Mouse (Mus musculus) forebrain, embryonic 11.5 days (tissue): ENCODE measurements at regions not wholly inside any gene's neighbourhood (a gene's known extent, or its start where the extent isn't known, plus 50 kb on each side); places are given as distances from the start of the nearest gene placed in this dataset.

ENCODE experiments used
- ATAC-seq: fragments of 200-750 bp; cut with Nextera tagmentation; replicated peaks from 2 replicates; pipeline ENCODE4 v1.8.0; 2017; ENCODE audit warnings: moderate TSS enrichment; ENCODE audit not compliant: low FRiP score
- DNase-seq: peaks from one replicate; pipeline ENCODE4 v3.0.0-alpha.2; 2017; ENCODE audit warnings: low spot score
- H3K27ac ChIP-seq: fragments of 300-500 bp; sonication (generic); 2 replicates; pipeline ENCODE4 v1.5.1; 2014; ENCODE audit warnings: low read depth, low read length
- H3K27me3 ChIP-seq: fragments of 300-500 bp; sonication (generic); 2 replicates; pipeline ENCODE4 v1.6.1; 2014; ENCODE audit warnings: mild to moderate bottlenecking, low read length, mixed read lengths; ENCODE audit not compliant: control insufficient read depth, insufficient read depth
- H3K36me3 ChIP-seq: fragments of 300-500 bp; sonication (generic); 2 replicates; pipeline ENCODE4 v1.6.1; 2014; ENCODE audit warnings: mild to moderate bottlenecking, low read length, moderate library complexity, mixed read lengths; ENCODE audit not compliant: control insufficient read depth, insufficient read depth
- H3K4me1 ChIP-seq: fragments of 300-500 bp; sonication (generic); replicated peaks from 2 replicates; pipeline ENCODE4 v1.6.1; 2014; ENCODE audit warnings: low read length, mixed read lengths; ENCODE audit not compliant: control insufficient read depth, insufficient read depth
- H3K4me2 ChIP-seq: fragments of 300-500 bp; sonication (generic); 2 replicates; pipeline ENCODE4 v1.6.1; 2014; ENCODE audit warnings: low read depth, mild to moderate bottlenecking, low read length, moderate library complexity, mixed read lengths; ENCODE audit not compliant: severe bottlenecking
- H3K4me3 ChIP-seq: fragments of 300-500 bp; sonication (generic); 2 replicates; pipeline ENCODE4 v1.5.1; 2014; ENCODE audit warnings: low read depth, low read length
- H3K9ac ChIP-seq: fragments of 300-500 bp; sonication (generic); 2 replicates; pipeline ENCODE4 v1.6.1; 2014; ENCODE audit warnings: low read length
- H3K9me3 ChIP-seq: fragments of 300-500 bp; sonication (generic); 2 replicates; pipeline ENCODE4 v1.6.1; 2016; ENCODE audit warnings: low read length, mixed read lengths; ENCODE audit not compliant: control insufficient read depth
- WGBS: fragments of 180-500 bp; shearing (Covaris S2); extraction: QIAGEN DNeasy Blood & Tissue Kit; methylation state at CpG from one replicate; pipeline ENCODE4 v1.1.7; 2014; 5-methylcytosine and 5-hydroxymethylcytosine counted together

DNA sequence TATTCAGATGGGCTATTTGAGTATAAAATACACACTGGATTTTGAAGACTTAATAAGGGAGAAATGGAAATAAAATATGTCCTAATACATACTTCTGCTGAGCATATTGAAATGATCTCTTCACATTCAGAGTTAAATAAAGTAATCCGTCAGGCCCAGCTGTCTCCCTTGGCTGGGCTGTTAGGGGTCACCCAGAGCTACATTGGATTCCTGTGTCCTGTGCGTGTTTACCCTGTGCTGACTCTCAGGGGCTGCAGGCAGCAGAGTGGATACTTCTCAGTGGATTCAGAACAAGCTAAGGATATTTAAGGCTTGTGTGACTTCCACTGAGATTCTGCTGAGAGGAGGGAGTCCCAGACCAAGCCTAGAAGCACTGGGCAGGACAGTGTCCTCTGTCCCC, 135.6 kb upstream of the Fstl4 start:
- H3K9me3 ChIP-seq, result no peaks in the 10 kb centered on the region
- no peak for ATAC-seq
- H3K4me1 ChIP-seq, result no peaks in the 10 kb centered on the region
- H3K4me2 ChIP-seq, result no peak overlapping the region
- H3K9ac ChIP-seq, result no peak overlapping the region
- H3K4me3 ChIP-seq, result no peak overlapping the region
- WGBS, result 75% methylated on average over 2 of the region's 2 CpGs
- no peak for DNase-seq
- no peaks in the 10 kb centered on the region for H3K27me3 ChIP-seq
- H3K36me3 ChIP-seq, result no peaks in the 10 kb centered on the region
- H3K27ac ChIP-seq, result no peak overlapping the region

- no peaks in the 10 kb centered on the region for H3K27me3 ChIP-seq
- H3K36me3 ChIP-seq, result no peaks in the 10 kb centered on the region
- no peak overlapping the region for H3K4me3 ChIP-seq
- whole genome bisulfite sequencing, result 51% methylated on average over 5 of the region's 5 CpGs
- H3K9me3 ChIP-seq, result no peaks in the 10 kb centered on the region
- H3K9ac ChIP-seq, result no peak overlapping the region
- no peak for ATAC-seq
- H3K4me1 ChIP-seq, result no peaks in the 10 kb centered on the region
- DNase-seq, result peak; percentile 63
- no peak overlapping the region for H3K4me2 ChIP-seq
- H3K27ac ChIP-seq, result no peak overlapping the region
These were observed 134.7 kb upstream of the Fstl4 start for GRCm38 (mm10) chr11:52629776-52630175.

GRCm38 (mm10) chr11:52631579-52631978, 132.9 kb upstream of the Fstl4 start:
- H3K4me2 ChIP-seq, result no peak overlapping the region
- H3K9ac ChIP-seq, result no peak overlapping the region
- H3K27me3 ChIP-seq, result no peaks in the 10 kb centered on the region
- no peaks in the 10 kb centered on the region for H3K36me3 ChIP-seq
- no peak overlapping the region for H3K4me3 ChIP-seq
- H3K4me1 ChIP-seq, result no peaks in the 10 kb centered on the region
- DNase-seq (no peak), ATAC-seq (no peak)
- 68% methylated on average over 3 of the region's 3 CpGs for WGBS
- no peaks in the 10 kb centered on the region for H3K9me3 ChIP-seq
- no peak overlapping the region for H3K27ac ChIP-seq

DNA sequence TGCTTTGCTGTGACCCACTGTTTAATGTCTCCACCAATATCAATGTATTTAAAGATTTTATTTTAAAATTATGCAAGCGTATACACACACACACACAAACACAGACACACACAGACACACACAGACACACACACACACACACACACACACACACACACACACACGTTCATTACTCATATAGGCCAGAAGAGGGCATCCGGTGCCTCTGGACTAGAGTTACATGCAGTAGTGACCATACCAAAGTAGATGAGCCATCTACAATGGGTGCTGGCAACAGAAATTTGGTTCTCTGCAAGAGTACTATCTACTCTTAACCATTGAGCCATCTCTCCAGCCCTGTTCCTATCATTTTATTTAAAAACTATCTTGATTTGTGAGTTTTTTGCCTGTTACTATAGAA, 130.2 kb upstream of the Fstl4 start:
- H3K27me3 ChIP-seq, result no peaks in the 10 kb centered on the region
- no peak overlapping the region for H3K4me3 ChIP-seq
- ATAC-seq (no peak), DNase-seq (no peak)
- WGBS, result 68% methylated on average over 3 of the region's 3 CpGs
- H3K9ac ChIP-seq, result no peak overlapping the region
- H3K36me3 ChIP-seq, result no peaks in the 10 kb centered on the region
- no peaks in the 10 kb centered on the region for H3K4me1 ChIP-seq
- no peaks in the 10 kb centered on the region for H3K9me3 ChIP-seq
- no peak overlapping the region for H3K4me2 ChIP-seq
- H3K27ac ChIP-seq, result no peak overlapping the region

DNA sequence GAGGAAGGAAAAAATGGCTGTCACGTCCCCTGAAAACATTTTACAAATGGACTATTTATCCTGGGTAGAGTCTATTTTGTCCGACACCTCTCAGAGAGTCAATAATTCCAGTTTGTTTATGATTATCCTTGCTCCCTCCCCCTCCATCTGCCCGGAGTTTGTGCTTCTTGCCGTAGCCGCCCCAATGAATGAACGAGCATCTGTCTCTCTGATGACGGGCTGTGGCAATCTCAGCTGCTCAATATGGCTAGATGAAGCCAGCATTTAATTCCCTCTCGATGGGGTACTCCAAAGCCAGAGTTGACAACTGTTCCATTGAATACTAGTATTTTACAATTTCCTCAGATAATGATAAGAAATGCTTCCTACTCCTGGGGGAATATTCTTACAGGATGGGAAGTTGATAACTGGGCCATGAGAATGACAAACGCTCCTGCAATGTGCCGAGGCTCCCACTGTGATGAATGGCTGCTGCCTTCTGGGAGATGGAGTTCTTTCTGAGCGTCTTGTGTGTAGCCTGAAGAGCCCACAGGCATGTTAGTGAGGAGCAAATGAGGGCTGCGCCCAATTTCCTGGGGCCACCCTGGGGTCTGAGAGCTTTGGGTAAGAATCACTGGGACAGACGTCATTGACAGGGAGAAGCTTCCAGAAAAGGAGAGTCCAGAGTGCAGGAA, 128.6 kb upstream of the Fstl4 start:
- ATAC-seq (no peak), DNase-seq (no peak)
- H3K27me3 ChIP-seq, result no peaks in the 10 kb centered on the region
- H3K9ac ChIP-seq, result no peak overlapping the region
- no peaks in the 10 kb centered on the region for H3K4me1 ChIP-seq
- H3K36me3 ChIP-seq, result no peaks in the 10 kb centered on the region
- H3K4me2 ChIP-seq, result no peak overlapping the region
- no peak overlapping the region for H3K4me3 ChIP-seq
- no peak overlapping the region for H3K27ac ChIP-seq
- H3K9me3 ChIP-seq, result no peaks in the 10 kb centered on the region
- WGBS, result 79% methylated on average over 13 of the region's 13 CpGs

GRCm38 (mm10) chr11:52638939-52639338, 125.5 kb upstream of the Fstl4 start:
- ATAC-seq, result no peak
- no peak for DNase-seq
- 88% methylated on average over 1 of the region's 1 CpGs for whole genome bisulfite sequencing
- Histone ChIP-seq H3K4me2 (no peak overlapping the region), H3K9ac (no peak overlapping the region), H3K36me3 (no peaks in the 10 kb centered on the region), H3K9me3 (no peaks in the 10 kb centered on the region), H3K27ac (no peak overlapping the region), H3K4me1 (no peaks in the 10 kb centered on the region), H3K27me3 (no peaks in the 10 kb centered on the region), H3K4me3 (no peak overlapping the region)

DNA sequence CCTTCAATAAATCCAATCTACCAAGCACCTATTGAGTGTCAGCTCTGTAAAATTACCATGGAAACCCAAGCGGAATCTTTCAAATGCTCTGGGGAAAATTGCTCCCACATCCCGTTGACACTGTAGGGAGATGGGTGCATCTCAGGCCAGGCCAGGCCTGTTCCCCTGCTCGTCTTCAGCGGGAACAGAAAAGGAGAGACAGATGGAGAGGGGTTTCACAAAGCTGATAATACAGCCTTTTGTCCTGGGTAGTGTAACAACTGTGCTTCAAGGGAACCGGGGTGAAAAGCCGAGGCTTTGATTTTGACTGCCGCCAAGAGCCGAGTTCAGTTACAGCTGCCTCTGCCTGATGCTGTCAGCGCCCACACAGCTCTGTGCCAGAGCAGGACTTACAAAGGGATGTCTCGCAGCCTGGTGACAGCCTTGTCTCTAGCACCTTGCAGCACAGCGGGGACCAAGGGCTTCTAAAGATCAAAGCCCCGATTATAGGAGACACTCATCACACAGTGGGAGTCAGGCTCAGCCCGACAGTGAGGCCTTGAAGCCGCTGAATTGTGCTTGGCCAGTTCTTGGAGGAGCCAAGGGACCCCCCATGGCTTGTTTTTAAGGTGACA, 122.6 kb upstream of the Fstl4 start:
- Histone ChIP-seq H3K9me3 (no peaks in the 10 kb centered on the region), H3K4me2 (no peak overlapping the region), H3K27ac (no peak overlapping the region), H3K27me3 (no peaks in the 10 kb centered on the region), H3K4me3 (no peak overlapping the region), H3K36me3 (no peaks in the 10 kb centered on the region), H3K9ac (no peak overlapping the region), H3K4me1 (no peaks in the 10 kb centered on the region)
- no peak for ATAC-seq
- 6% methylated on average over 14 of the region's 14 CpGs for WGBS
- DNase-seq, result no peak

- no peaks in the 10 kb centered on the region for H3K36me3 ChIP-seq
- H3K4me2 ChIP-seq, result no peak overlapping the region
- no peak overlapping the region for H3K27ac ChIP-seq
- no peak overlapping the region for H3K9ac ChIP-seq
- DNase-seq (no peak), ATAC-seq (no peak)
- H3K9me3 ChIP-seq, result no peaks in the 10 kb centered on the region
- no peaks in the 10 kb centered on the region for H3K27me3 ChIP-seq
- H3K4me1 ChIP-seq, result peaks cover 4% of the 10 kb centered on the region; the same call in 1 of the 2 replicates
- 28% methylated on average over 6 of the region's 6 CpGs for WGBS
- H3K4me3 ChIP-seq, result no peak overlapping the region
These were observed 120.2 kb upstream of the Fstl4 start for GRCm38 (mm10) chr11:52644081-52644768.
